Mouse (Mus musculus): ENCODE measurements at regions not wholly inside any gene's neighbourhood (a gene's known extent, or its start where the extent isn't known, plus 50 kb on each side); places are given as distances from the start of the nearest gene placed in this dataset.

DNA sequence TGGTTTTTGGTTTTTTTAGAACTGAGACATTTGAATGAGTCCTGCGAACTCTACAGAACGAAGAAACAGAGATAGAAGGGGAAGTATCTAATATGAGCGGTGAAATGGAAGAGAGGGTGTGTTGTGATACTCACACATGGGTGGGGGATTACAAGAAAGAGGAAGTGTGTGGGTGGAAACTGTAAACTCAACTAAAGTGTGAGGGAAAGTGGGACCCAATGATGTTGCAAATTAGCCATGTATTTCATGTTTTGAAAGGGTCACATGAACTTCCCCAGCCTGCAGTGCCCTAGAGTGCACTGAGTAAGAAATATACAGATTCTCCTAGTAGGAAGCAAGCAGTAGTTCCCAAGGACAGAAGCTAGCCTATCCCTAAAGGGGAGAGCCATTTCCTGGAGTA lies 524.3 kb upstream of the Cdh5 start:
- H3K36me3 ChIP-seq (ENCODE audit: control insufficient read depth, insufficient read depth, low read length), result no peaks in the 10 kb centered on the region
- no peak for TF ChIP-seq POLR2A (IDR thresholded peaks at IDR 0.05; ENCODE audit: control insufficient read depth, low read depth, low read length)
- TF ChIP-seq CTCF (IDR thresholded peaks at IDR 0.05; ENCODE audit: control insufficient read depth, insufficient read depth, insufficient replicate concordance, low read depth, low read length), result no peak

DNA sequence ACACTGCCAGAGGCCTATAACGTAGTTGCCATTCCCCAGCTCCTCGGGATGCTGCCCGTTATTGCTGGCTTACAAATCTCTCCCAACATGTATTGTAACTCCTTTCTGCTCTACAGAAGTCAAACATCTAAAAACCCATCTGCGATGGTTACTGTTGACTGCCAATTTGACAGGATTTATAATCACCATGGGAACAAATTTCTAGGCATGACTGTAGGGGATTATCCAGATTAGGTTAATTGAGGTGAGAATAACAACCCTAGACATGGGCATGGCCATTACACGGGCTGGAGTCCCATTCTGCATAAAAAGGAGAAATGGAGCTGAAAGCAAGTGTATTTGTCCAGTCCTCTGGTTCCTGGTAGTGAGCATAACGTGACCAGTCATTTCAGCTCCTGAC lies 523.4 kb upstream of the Cdh5 start:
- Histone ChIP-seq H3K4me3 (ENCODE audit: control insufficient read depth, low read depth, low read length) (no peak overlapping the region), H3K27me3 (ENCODE audit: control insufficient read depth, insufficient read depth, low read length) (no peaks in the 10 kb centered on the region), H3K36me3 (ENCODE audit: control insufficient read depth, insufficient read depth, low read length) (no peaks in the 10 kb centered on the region), H3K4me1 (ENCODE audit: control insufficient read depth, insufficient read depth, low read length) (no peaks in the 10 kb centered on the region), H3K27ac (ENCODE audit: control insufficient read depth, insufficient read depth, low read depth, low read length) (no peak overlapping the region)
- TF ChIP-seq POLR2A (IDR thresholded peaks at IDR 0.05; ENCODE audit: control insufficient read depth, low read depth, low read length), result no peak
- TF ChIP-seq CTCF (IDR thresholded peaks at IDR 0.05; ENCODE audit: control insufficient read depth, insufficient read depth, insufficient replicate concordance, low read depth, low read length), result no peak

More for the DNA sequence above, 524.3 kb upstream of the Cdh5 start:
- H3K4me3 ChIP-seq (ENCODE audit: control insufficient read depth, low read depth, low read length), result no peak overlapping the region
- no peaks in the 10 kb centered on the region for H3K27me3 ChIP-seq (ENCODE audit: control insufficient read depth, insufficient read depth, low read length)
- H3K27ac ChIP-seq (ENCODE audit: control insufficient read depth, insufficient read depth, low read depth, low read length), result no peak overlapping the region
- H3K4me1 ChIP-seq (ENCODE audit: control insufficient read depth, insufficient read depth, low read length), result no peaks in the 10 kb centered on the region

DNA sequence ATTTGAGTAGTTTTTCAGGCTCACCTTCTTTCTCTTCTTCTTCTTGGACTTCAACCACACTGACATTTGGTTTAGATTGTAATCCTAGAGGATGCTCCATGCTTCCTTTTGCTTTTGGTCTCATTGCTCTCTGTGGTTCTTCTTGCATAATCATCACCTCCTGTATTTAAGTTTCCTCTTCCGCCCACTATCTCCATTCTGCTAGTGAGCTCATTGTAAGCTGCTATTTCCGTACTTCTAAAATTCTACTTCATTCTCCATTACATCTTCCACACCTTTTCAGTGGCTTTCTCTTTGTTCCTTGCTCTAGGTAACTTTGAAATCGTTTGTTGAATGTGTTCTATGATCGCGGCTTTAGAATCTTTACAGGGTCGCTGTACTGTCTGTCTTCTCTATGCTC lies 493.1 kb upstream of the Cdh5 start:
- no peaks in the 10 kb centered on the region for H3K4me1 ChIP-seq (ENCODE audit: control insufficient read depth, insufficient read depth, low read length)
- TF ChIP-seq CTCF (IDR thresholded peaks at IDR 0.05; ENCODE audit: control insufficient read depth, insufficient read depth, insufficient replicate concordance, low read depth, low read length), result no peak
- no peak overlapping the region for H3K4me3 ChIP-seq (ENCODE audit: control insufficient read depth, low read depth, low read length)
- H3K36me3 ChIP-seq (ENCODE audit: control insufficient read depth, insufficient read depth, low read length), result no peaks in the 10 kb centered on the region
- no peak overlapping the region for H3K27ac ChIP-seq (ENCODE audit: control insufficient read depth, insufficient read depth, low read depth, low read length)
- no peaks in the 10 kb centered on the region for H3K27me3 ChIP-seq (ENCODE audit: control insufficient read depth, insufficient read depth, low read length)

DNA sequence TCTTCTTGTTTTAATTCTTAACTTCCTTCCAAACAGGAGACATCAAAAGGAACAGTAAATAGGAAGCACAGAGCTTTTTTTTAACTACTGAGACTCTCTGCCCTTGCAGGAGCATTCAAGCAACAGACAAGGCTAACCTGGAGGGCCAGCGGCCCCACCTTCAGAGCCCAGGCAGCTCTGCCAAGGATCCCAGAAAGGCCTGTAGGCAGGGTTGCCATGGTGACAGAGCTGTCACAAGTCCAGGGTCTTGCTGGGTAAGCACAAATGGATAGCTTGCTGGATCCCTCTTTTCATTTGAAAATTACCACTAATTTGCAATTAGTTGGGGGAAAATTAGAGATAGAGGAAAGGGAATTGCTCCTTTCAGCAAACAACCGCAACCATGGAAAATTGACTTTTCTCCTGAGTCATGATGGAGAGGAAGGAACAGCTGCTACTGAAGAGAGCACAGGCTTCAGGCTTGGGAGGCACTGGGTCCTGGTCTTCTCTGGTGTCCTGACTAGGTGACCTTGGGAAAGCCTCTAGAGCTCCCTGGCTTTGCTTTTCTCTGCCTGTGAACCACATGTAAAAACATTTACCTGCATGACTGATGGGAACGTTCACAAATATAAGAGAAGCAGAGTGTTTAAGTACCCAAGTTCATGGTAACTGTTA lies 477.5 kb upstream of the Cdh5 start:
- Histone ChIP-seq H3K4me3 (ENCODE audit: control insufficient read depth, low read depth, low read length) (no peak overlapping the region), H3K4me1 (ENCODE audit: control insufficient read depth, insufficient read depth, low read length) (no peaks in the 10 kb centered on the region), H3K27ac (ENCODE audit: control insufficient read depth, insufficient read depth, low read depth, low read length) (no peak overlapping the region), H3K36me3 (ENCODE audit: control insufficient read depth, insufficient read depth, low read length) (no peaks in the 10 kb centered on the region), H3K27me3 (ENCODE audit: control insufficient read depth, insufficient read depth, low read length) (no peaks in the 10 kb centered on the region)
- TF ChIP-seq CTCF (IDR thresholded peaks at IDR 0.05; ENCODE audit: control insufficient read depth, insufficient read depth, insufficient replicate concordance, low read depth, low read length) (no peak), POLR2A (IDR thresholded peaks at IDR 0.05; ENCODE audit: control insufficient read depth, low read depth, low read length) (no peak)

DNA sequence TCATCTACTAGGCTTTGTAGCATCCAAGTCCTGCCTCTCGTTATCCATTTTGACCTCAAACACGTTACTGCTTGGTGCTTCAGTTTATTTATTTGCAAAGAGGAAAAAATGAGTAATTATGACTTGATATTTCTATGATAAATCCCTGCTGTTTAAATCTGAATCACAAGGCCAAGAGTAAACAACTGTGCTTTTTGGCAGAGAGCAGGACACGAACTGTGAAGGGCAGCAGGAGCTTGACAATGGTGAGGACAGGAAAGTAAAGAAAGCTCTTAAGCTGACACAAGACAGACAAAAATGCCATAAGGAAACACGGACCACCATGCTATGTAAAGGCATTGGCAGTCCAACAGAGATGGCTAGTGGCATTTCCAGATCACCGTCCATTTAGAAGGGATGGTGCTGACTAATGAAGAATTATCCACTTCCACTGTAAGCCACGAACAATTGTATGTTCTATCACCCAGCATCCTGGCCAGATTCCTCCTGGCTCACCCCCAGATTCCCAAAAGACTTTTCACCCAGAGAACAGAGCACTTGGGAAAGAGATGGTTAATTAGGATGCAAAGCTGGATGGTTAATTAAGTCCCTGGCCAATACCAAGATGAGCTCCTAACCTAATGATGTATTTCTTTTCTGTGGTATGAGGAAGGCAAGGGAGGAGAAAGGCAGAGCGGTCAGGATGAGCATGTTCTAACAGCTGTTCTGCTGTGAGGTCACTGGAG lies 476.1 kb upstream of the Cdh5 start:
- Histone ChIP-seq H3K27me3 (ENCODE audit: control insufficient read depth, insufficient read depth, low read length) (no peaks in the 10 kb centered on the region), H3K36me3 (ENCODE audit: control insufficient read depth, insufficient read depth, low read length) (no peaks in the 10 kb centered on the region), H3K4me1 (ENCODE audit: control insufficient read depth, insufficient read depth, low read length) (no peaks in the 10 kb centered on the region), H3K4me3 (ENCODE audit: control insufficient read depth, low read depth, low read length) (no peak overlapping the region), H3K27ac (ENCODE audit: control insufficient read depth, insufficient read depth, low read depth, low read length) (no peak overlapping the region)
- TF ChIP-seq POLR2A (IDR thresholded peaks at IDR 0.05; ENCODE audit: control insufficient read depth, low read depth, low read length) (no peak), CTCF (IDR thresholded peaks at IDR 0.05; ENCODE audit: control insufficient read depth, insufficient read depth, insufficient replicate concordance, low read depth, low read length) (no peak)

DNA sequence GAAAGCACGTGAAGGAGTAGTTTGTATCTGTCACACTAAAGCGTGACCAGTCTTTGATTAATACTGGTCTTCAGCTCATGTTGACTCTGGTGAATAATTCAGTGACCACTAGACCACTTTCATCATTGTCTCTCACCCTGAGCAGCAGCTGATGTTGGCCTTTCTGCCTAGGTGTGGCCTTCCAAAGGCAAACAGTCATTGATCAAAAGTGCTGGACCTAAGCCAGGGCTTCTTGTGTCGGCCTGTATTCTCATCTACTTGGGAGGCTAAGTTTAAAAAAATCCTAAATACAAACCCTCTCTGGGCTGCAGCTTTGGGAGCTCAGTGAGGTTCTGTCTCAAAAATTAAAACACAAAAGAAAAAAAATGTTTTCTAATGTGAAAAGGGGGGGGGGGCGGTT lies 475.0 kb upstream of the Cdh5 start:
- Histone ChIP-seq H3K27me3 (ENCODE audit: control insufficient read depth, insufficient read depth, low read length) (no peaks in the 10 kb centered on the region), H3K4me3 (ENCODE audit: control insufficient read depth, low read depth, low read length) (no peak overlapping the region), H3K27ac (ENCODE audit: control insufficient read depth, insufficient read depth, low read depth, low read length) (no peak overlapping the region), H3K36me3 (ENCODE audit: control insufficient read depth, insufficient read depth, low read length) (no peaks in the 10 kb centered on the region), H3K4me1 (ENCODE audit: control insufficient read depth, insufficient read depth, low read length) (no peaks in the 10 kb centered on the region)
- no peak for TF ChIP-seq CTCF (IDR thresholded peaks at IDR 0.05; ENCODE audit: control insufficient read depth, insufficient read depth, insufficient replicate concordance, low read depth, low read length)
- TF ChIP-seq POLR2A (IDR thresholded peaks at IDR 0.05; ENCODE audit: control insufficient read depth, low read depth, low read length), result no peak

DNA sequence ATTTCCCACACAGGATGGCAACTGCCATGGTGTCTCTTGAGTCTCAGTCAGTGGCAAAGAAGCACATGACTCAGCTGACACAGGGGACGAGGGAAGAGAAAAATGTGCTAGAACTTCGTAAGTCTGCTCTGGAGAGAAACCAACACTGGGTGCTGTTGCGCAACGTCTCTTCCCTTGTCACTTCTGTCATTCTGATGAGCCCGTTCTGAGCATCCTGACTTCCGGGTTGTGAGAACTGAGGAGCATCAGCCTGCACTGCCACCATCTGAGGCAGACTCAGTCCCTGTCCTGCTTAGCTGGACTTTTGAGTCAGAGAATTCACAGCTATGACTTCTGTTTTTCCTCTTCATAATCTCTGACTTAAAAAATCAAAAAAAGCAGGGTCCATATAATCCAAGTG lies 468.9 kb upstream of the Cdh5 start:
- H3K4me3 ChIP-seq (ENCODE audit: control insufficient read depth, low read depth, low read length), result no peak overlapping the region
- no peak overlapping the region for H3K27ac ChIP-seq (ENCODE audit: control insufficient read depth, insufficient read depth, low read depth, low read length)
- H3K4me1 ChIP-seq (ENCODE audit: control insufficient read depth, insufficient read depth, low read length), result no peaks in the 10 kb centered on the region
- H3K27me3 ChIP-seq (ENCODE audit: control insufficient read depth, insufficient read depth, low read length), result no peaks in the 10 kb centered on the region
- H3K36me3 ChIP-seq (ENCODE audit: control insufficient read depth, insufficient read depth, low read length), result no peaks in the 10 kb centered on the region
- TF ChIP-seq CTCF (IDR thresholded peaks at IDR 0.05; ENCODE audit: control insufficient read depth, insufficient read depth, insufficient replicate concordance, low read depth, low read length), result no peak
- no peak for TF ChIP-seq POLR2A (IDR thresholded peaks at IDR 0.05; ENCODE audit: control insufficient read depth, low read depth, low read length)

Data from testis, adult 2 months (tissue).